Mouse (Mus musculus) midbrain, embryonic 16.5 days (tissue): ENCODE measurements around the gene Hcn4. TPM values are rescaled to one million over a fixed set of nuclear protein-coding genes. Genes with fewer than 3 reads are reported as not detected.

Experiments used
- ATAC-seq: fragments of 200-750 bp; cut with Nextera tagmentation; 2 replicates; pipeline ENCODE4 v1.8.0; 2017; ENCODE audit warnings: moderate TSS enrichment
- H3K27ac ChIP-seq: fragments of 300-500 bp; sonication (generic); 2 replicates; pipeline ENCODE4 v1.5.1; 2014; ENCODE audit warnings: mild to moderate bottlenecking, low read length, mixed read lengths
- H3K27me3 ChIP-seq: fragments of 300-500 bp; sonication (generic); 2 replicates; pipeline ENCODE4 v1.6.1; 2014; ENCODE audit warnings: low read depth, low read length, mixed read lengths; ENCODE audit not compliant: control insufficient read depth, insufficient read depth
- H3K36me3 ChIP-seq: fragments of 300-500 bp; sonication (generic); 2 replicates; pipeline ENCODE4 v1.6.1; 2014; ENCODE audit warnings: mild to moderate bottlenecking, low read length, moderate library complexity, mixed read lengths; ENCODE audit not compliant: control insufficient read depth, insufficient read depth
- H3K4me1 ChIP-seq: fragments of 300-500 bp; sonication (generic); 2 replicates; pipeline ENCODE4 v1.6.1; 2014; ENCODE audit warnings: mild to moderate bottlenecking, low read length, mixed read lengths; ENCODE audit not compliant: control insufficient read depth, insufficient read depth
- H3K4me2 ChIP-seq: fragments of 300-500 bp; sonication (generic); 2 replicates; pipeline ENCODE4 v1.6.1; 2014; ENCODE audit warnings: mild to moderate bottlenecking, low read length, mixed read lengths
- H3K4me3 ChIP-seq: fragments of 300-500 bp; sonication (generic); 2 replicates; pipeline ENCODE4 v1.5.1; 2014; ENCODE audit warnings: low read depth, mild to moderate bottlenecking, low read length, moderate library complexity, mixed read lengths
- H3K9ac ChIP-seq: fragments of 300-500 bp; sonication (generic); 2 replicates; pipeline ENCODE4 v1.6.1; 2014; ENCODE audit warnings: low read depth, low read length, mixed read lengths
- H3K9me3 ChIP-seq: fragments of 300-500 bp; sonication (generic); replicated peaks from 2 replicates; pipeline ENCODE4 v1.6.1; 2014; ENCODE audit warnings: mild to moderate bottlenecking, low read length, mixed read lengths; ENCODE audit not compliant: control insufficient read depth, poor library complexity, severe bottlenecking
- WGBS: fragments of 180-500 bp; shearing (Covaris S2); extraction: QIAGEN DNeasy Blood & Tissue Kit; methylation state at CpG from one replicate; pipeline ENCODE4 v1.1.7; 2014; 5-methylcytosine and 5-hydroxymethylcytosine counted together
- polyA plus RNA-seq: library from polyadenylated mRNA; unstranded; fragments of >200 nt; fragmentation: Nextera tagmentation; extraction: Ambion mirVana; gene quantifications from 2 replicates; pipeline ENCODE4 v1.2.1, GENCODE M21; 2015

Hcn4 gene
- polyA plus RNA-seq, 1 experiment from 2014 or later = 3.0 TPM

GRCm38 (mm10) chr9:58871141-58871540 is 47.9 kb downstream of the Hcn4 start:
- Histone ChIP-seq H3K4me3 (no peak overlapping the region), H3K4me1 (no peaks in the 10 kb centered on the region), H3K4me2 (no peak overlapping the region), H3K9me3 (no peaks in the 10 kb centered on the region), H3K27ac (no peak overlapping the region), H3K27me3 (no peaks in the 10 kb centered on the region), H3K36me3 (0 out of 2 replicates have a peak, but pooled peaks cover 2% of the 10 kb centered on the region), H3K9ac (no peak overlapping the region)
- 86% methylated on average over 10 of the region's 10 CpGs for WGBS
- ATAC-seq = no peak

DNA sequence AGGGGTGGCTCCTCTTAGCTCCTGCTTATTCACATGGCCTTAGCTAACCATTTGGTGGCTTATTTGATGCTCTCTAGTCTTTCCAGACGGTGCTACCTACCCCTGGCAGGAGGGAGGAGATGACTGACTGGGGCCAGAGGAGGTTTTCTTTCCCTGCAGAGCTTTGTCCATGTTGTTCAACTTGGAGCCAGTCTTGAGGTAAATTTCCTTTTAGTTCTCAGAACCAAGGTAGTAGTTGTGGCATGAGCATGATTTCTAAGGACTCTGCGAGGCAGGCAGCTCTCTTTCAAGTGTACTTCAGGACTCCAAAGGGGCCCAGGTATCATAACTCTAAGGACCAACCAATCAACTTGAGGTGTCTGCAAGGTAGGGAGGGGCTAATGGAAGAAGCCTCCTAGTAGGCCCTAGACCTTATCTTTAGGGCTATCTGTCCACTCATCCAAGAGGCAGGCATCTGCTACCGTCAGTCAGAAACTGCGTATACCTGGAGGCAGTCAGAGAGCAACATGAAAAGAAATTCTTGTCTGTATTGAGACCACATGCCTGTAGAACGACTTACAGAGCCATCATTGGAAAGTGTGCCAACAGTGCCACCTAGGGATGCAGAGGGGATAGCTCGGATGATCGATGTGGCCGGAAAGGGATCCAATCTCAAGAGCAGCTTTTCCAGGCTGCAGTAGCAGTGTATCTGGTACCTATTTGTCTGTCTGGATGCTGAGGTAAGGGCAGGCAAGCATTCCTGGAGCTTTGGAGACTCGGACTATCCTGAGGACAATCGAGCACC is 50.5 kb downstream of the Hcn4 start:
- Histone ChIP-seq H3K4me2 (no peak overlapping the region), H3K4me3 (no peak overlapping the region), H3K9ac (no peak overlapping the region), H3K27ac (no peak overlapping the region), H3K9me3 (no peaks in the 10 kb centered on the region), H3K27me3 (no peaks in the 10 kb centered on the region), H3K36me3 (peaks cover 13% of the 10 kb centered on the region), H3K4me1 (no peaks in the 10 kb centered on the region)
- WGBS = 41% methylated on average over 10 of the region's 10 CpGs
- ATAC-seq = peak; percentile 80

GRCm38 (mm10) chr9:58874354-58874753 is 51.1 kb downstream of the Hcn4 start:
- H3K36me3 ChIP-seq = peaks cover 13% of the 10 kb centered on the region
- H3K9me3 ChIP-seq = no peaks in the 10 kb centered on the region
- no peaks in the 10 kb centered on the region for H3K4me1 ChIP-seq
- peak; percentile 64; the same call in 1 of the 2 replicates for ATAC-seq
- 89% methylated on average over 4 of the region's 4 CpGs for WGBS
- H3K27me3 ChIP-seq = no peaks in the 10 kb centered on the region
- no peak overlapping the region for H3K4me2 ChIP-seq
- H3K4me3 ChIP-seq = no peak overlapping the region
- no peak overlapping the region for H3K9ac ChIP-seq
- H3K27ac ChIP-seq = no peak overlapping the region

GRCm38 (mm10) chr9:58875439-58875838 is 52.2 kb downstream of the Hcn4 start:
- Histone ChIP-seq H3K4me2 (no peak overlapping the region), H3K4me1 (no peaks in the 10 kb centered on the region), H3K9me3 (no peaks in the 10 kb centered on the region), H3K9ac (no peak overlapping the region), H3K27me3 (no peaks in the 10 kb centered on the region), H3K4me3 (no peak overlapping the region), H3K36me3 (peaks cover 19% of the 10 kb centered on the region), H3K27ac (no peak overlapping the region)
- WGBS = 92% methylated on average over 6 of the region's 6 CpGs
- no peak for ATAC-seq

- Histone ChIP-seq H3K4me2 (no peak overlapping the region), H3K27me3 (no peaks in the 10 kb centered on the region), H3K9me3 (no peaks in the 10 kb centered on the region), H3K4me1 (no peaks in the 10 kb centered on the region), H3K36me3 (peaks cover 20% of the 10 kb centered on the region), H3K9ac (no peak overlapping the region), H3K4me3 (no peak overlapping the region), H3K27ac (no peak overlapping the region)
- no peak for ATAC-seq
- WGBS = 94% methylated on average over 6 of the region's 6 CpGs
Observed at GRCm38 (mm10) chr9:58876946-58877625, 53.9 kb downstream of the Hcn4 start.

DNA sequence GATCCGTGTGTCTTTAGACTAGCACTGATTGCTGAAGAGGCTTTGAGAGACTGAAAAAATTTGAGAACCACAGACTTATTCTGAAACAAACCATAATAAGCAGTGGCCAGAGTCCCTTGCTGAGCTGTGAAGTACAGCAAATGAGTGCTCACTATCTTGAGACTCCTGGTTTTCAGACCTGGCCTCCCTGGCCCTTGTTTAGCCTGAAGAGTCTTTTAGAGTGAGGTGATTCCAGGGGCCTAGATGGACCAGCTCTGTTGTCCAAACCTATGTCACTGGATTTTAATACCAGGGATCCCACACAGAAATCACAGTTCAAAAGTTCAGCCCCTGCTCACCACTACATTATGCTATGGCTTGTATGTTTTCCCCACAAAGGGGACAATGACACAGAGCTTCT is 56.6 kb downstream of the Hcn4 start:
- no peak overlapping the region for H3K4me2 ChIP-seq
- WGBS = 89% methylated on average over 1 of the region's 1 CpGs
- no peaks in the 10 kb centered on the region for H3K9me3 ChIP-seq
- no peak overlapping the region for H3K27ac ChIP-seq
- H3K36me3 ChIP-seq = peaks cover 18% of the 10 kb centered on the region
- H3K9ac ChIP-seq = no peak overlapping the region
- no peaks in the 10 kb centered on the region for H3K4me1 ChIP-seq
- H3K27me3 ChIP-seq = no peaks in the 10 kb centered on the region
- no peak for ATAC-seq
- H3K4me3 ChIP-seq = no peak overlapping the region

- 63% methylated on average over 1 of the region's 1 CpGs for WGBS
- Histone ChIP-seq H3K27me3 (no peaks in the 10 kb centered on the region), H3K4me1 (no peaks in the 10 kb centered on the region), H3K4me2 (no peak overlapping the region), H3K9me3 (no peaks in the 10 kb centered on the region), H3K4me3 (no peak overlapping the region), H3K36me3 (peaks cover 14% of the 10 kb centered on the region; the same call in 1 of the 2 replicates), H3K9ac (no peak overlapping the region), H3K27ac (no peak overlapping the region)
- no peak for ATAC-seq
Observed at GRCm38 (mm10) chr9:58882686-58883085, 59.5 kb downstream of the Hcn4 start.

GRCm38 (mm10) chr9:58889782-58890448 is 66.7 kb downstream of the Hcn4 start:
- no peak overlapping the region for H3K9ac ChIP-seq
- no peak for ATAC-seq
- no peak overlapping the region for H3K27ac ChIP-seq
- H3K4me3 ChIP-seq = no peak overlapping the region
- H3K4me2 ChIP-seq = no peak overlapping the region
- WGBS = 92% methylated on average over 12 of the region's 12 CpGs
- H3K36me3 ChIP-seq = peaks cover 18% of the 10 kb centered on the region
- no peaks in the 10 kb centered on the region for H3K9me3 ChIP-seq
- H3K27me3 ChIP-seq = no peaks in the 10 kb centered on the region
- H3K4me1 ChIP-seq = no peaks in the 10 kb centered on the region

DNA sequence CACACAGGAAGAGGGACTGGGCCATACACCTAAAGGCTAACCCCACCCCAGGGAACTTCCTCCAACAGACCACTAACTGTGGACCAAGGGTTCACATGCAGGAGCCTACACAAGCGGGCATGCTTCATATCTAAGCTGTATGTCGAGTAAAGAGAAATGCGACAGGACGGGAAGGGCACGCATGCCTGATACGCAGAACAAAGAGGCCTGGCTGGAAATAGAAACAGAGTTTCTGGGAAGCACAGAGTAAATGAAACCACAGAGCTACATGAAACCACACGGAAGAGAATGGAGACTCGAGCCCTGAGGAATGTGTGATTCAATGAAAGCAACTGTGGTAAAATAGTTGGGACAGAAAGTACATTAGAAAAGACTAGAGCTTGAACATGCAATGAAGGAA is 67.7 kb downstream of the Hcn4 start:
- peaks cover 18% of the 10 kb centered on the region for H3K36me3 ChIP-seq
- H3K4me1 ChIP-seq = no peaks in the 10 kb centered on the region
- no peak for ATAC-seq
- 95% methylated on average over 8 of the region's 8 CpGs for WGBS
- no peak overlapping the region for H3K4me2 ChIP-seq
- no peak overlapping the region for H3K4me3 ChIP-seq
- no peaks in the 10 kb centered on the region for H3K9me3 ChIP-seq
- no peaks in the 10 kb centered on the region for H3K27me3 ChIP-seq
- H3K27ac ChIP-seq = no peak overlapping the region
- H3K9ac ChIP-seq = no peak overlapping the region
